Mouse (Mus musculus): ENCODE data around the gene Tbx18.

The Tbx18 gene

DNA sequence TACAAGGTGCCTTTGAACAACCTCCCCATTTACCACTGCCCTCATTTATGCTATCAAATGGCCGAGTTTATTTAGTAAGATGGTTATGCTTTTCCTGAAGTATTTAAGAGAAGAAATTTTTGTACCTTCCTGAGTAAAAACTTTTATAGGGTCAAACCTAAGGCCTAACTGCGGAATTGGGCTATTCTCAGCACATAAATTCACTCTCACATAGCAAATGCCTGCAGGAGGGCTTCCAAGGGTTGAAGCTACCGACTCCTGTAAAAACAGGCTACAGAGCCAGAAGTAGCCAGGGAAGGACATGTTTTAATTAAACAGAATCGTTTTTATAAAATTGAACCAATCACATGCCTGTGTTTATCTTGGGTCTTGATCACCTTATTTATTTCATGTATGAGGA is 20.7 kb downstream of the Tbx18 start:
- no peak for DNase-seq (ENCODE audit: low spot score in 2 of 2)

DNA sequence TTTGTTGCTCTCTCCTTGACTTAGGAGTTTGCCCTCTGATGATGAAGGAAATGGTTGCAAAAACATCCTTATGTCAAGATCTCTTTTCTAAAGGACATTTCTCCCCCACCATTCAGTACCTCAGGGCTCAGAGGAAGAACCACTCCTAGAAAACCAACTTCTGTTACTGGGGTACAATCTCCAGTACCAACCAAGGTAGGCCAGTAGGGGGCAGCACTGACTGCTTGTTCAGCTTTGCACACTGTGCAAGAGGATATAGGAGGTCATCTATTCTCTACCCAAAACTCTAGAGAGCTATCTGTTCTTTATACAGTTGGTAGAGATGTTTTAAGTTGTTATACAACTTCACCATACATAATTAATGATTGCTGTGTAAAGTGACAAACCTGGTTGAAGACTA is 22.9 kb downstream of the Tbx18 start:
- no peak for DNase-seq (ENCODE audit: low spot score in 2 of 2)

DNA sequence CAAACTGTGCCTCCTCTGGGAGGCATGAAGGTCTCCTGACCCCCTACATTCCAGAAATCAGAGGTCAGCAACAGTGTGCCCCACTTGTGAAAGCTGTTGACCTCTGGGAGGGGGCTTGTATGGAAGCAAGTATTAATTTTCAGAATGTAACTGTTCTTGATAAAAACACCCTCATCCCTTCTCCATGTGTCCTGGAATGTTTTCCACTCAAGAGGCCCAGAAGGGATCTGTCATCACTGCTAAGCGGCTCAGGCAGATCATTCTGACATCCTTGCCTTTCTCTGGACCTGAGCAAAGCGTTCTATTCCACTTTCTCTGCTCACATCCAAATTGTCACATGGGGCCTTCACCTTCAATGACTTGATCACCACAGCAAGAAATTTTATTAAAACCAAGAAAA is 28.8 kb downstream of the Tbx18 start:
- no peak for DNase-seq (ENCODE audit: low spot score in 2 of 2)

DNA sequence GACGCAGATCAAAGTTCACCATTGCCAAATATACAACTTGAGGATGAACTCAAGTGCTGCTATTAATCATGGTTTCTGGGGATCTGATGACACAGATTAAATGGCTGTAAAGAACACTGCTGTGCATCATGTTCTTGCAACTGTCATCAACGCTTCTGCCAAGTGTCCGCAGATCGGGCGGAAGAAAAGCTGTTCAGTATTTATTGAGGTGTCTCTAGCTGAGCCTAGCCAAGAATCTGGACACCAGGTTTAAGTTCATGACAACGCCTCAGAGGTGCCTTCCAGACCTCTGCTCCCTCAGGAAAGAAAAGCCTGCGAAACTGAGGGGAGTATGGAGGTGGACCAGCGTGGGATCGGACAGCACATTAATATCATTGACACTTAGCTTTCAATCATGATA is 44.1 kb downstream of the Tbx18 start:
- no peak for DNase-seq (ENCODE audit: low spot score in 2 of 2)

DNA sequence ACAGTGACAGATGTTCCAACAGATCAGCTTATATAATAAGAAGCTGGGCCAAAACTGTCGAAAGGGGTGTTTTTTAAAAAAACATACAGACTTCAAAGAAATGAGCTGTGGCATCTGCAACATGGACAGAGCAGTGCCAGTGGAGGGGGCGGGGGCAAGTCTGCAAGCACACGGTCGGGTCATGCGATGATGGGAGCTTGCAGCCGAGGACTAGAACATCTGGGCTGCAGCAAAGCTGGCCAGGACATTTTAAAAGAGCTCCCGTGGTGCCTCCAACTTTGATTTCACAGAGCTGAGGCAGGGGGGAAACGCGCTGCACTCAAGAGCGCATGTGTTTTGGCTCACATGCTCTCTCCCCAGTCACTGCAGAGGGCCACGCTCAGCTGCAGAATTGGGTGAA is 48.8 kb downstream of the Tbx18 start:
- no peak for DNase-seq (ENCODE audit: low spot score in 2 of 2)

All from natural killer cell, adult 2 months (primary cell).